Mouse (Mus musculus) liver, adult 2 months (tissue): ENCODE measurements at regions not wholly inside any gene's neighbourhood (a gene's known extent, or its start where the extent isn't known, plus 50 kb on each side); places are given as distances from the start of the nearest gene placed in this dataset.

ENCODE experiments used
- DNase-seq: peaks from one replicate; pipeline ENCODE4 v3.0.0-alpha.2; 2011; ENCODE audit warnings: low read depth, low spot score; ENCODE audit errors: extremely low read depth
- H3K27ac ChIP-seq: fragments of 200-500 bp; replicated peaks from 2 replicates; pipeline ENCODE4 v1.5.1; 2012; ENCODE audit warnings: low read depth, mild to moderate bottlenecking, control low read depth, inconsistent platforms, low read length; ENCODE audit not compliant: insufficient read depth
- H3K27me3 ChIP-seq: fragments of 200-500 bp; 2 replicates; pipeline ENCODE4 v1.6.1; 2012; ENCODE audit warnings: mild to moderate bottlenecking, moderate library complexity, low read length, inconsistent platforms; ENCODE audit not compliant: control insufficient read depth, insufficient read depth
- H3K36me3 ChIP-seq: fragments of 200-500 bp; 2 replicates; pipeline ENCODE4 v1.6.1; 2012; ENCODE audit warnings: low read length, inconsistent platforms; ENCODE audit not compliant: control insufficient read depth, insufficient read depth
- H3K4me1 ChIP-seq: fragments of 200-500 bp; 2 replicates; pipeline ENCODE4 v1.6.1; 2011; ENCODE audit warnings: low read length; ENCODE audit not compliant: control insufficient read depth, insufficient read depth
- H3K4me3 ChIP-seq: fragments of 200-500 bp; 2 replicates; pipeline ENCODE4 v1.5.1; 2011; ENCODE audit warnings: low read depth, mild to moderate bottlenecking, control low read depth, low read length, moderate library complexity; ENCODE audit not compliant: insufficient read depth
- H3K79me2 ChIP-seq: fragments of 200-500 bp; 2 replicates; pipeline ENCODE4 v1.6.1; 2012; ENCODE audit warnings: inconsistent platforms, mild to moderate bottlenecking, low read length, moderate library complexity; ENCODE audit not compliant: control insufficient read depth, insufficient read depth
- H3K9ac ChIP-seq: fragments of 200-500 bp; 2 replicates; pipeline ENCODE4 v1.6.1; 2012; ENCODE audit warnings: low read depth, mild to moderate bottlenecking, control low read depth, inconsistent platforms, low read length
- CTCF ChIP-seq: fragments of 200-500 bp; IDR thresholded peaks from 2 replicates; pipeline ENCODE4 v1.5.1; 2011; ENCODE audit warnings: low read depth, low read length, control low read depth
- POLR2A ChIP-seq: fragments of 200-500 bp; IDR thresholded peaks from 2 replicates; pipeline ENCODE4 v1.6.1; 2011; ENCODE audit warnings: low read length, control low read depth; ENCODE audit not compliant: insufficient read depth; ENCODE audit errors: extremely low read depth
- WGBS: fragments of 180-500 bp; shearing (Covaris S2); methylation state at CpG from one replicate; pipeline ENCODE4 v1.1.7; 2018; 5-methylcytosine and 5-hydroxymethylcytosine counted together

GRCm38 (mm10) chr2:115257391-115257790 lies 324.1 kb upstream of the BC052040 start:
- TF ChIP-seq CTCF (no peak), POLR2A (no peak)
- H3K27ac ChIP-seq, result no peak overlapping the region
- no peaks in the 10 kb centered on the region for H3K79me2 ChIP-seq
- H3K4me1 ChIP-seq, result no peaks in the 10 kb centered on the region
- DNase-seq, result no peak
- H3K27me3 ChIP-seq, result no peaks in the 10 kb centered on the region
- H3K9ac ChIP-seq, result no peak overlapping the region
- H3K36me3 ChIP-seq, result no peaks in the 10 kb centered on the region
- WGBS, result 91% methylated on average over 2 of the region's 2 CpGs
- no peak overlapping the region for H3K4me3 ChIP-seq

GRCm38 (mm10) chr2:115268247-115268646 lies 313.3 kb upstream of the BC052040 start:
- Histone ChIP-seq H3K27ac (no peak overlapping the region), H3K4me1 (no peaks in the 10 kb centered on the region), H3K36me3 (no peaks in the 10 kb centered on the region), H3K27me3 (no peaks in the 10 kb centered on the region), H3K4me3 (no peak overlapping the region), H3K79me2 (no peaks in the 10 kb centered on the region), H3K9ac (no peak overlapping the region)
- TF ChIP-seq CTCF (no peak), POLR2A (no peak)
- no peak for DNase-seq
- WGBS, result 86% methylated on average over 7 of the region's 7 CpGs

GRCm38 (mm10) chr2:115277421-115277820 lies 304.1 kb upstream of the BC052040 start:
- no peak overlapping the region for H3K27ac ChIP-seq
- TF ChIP-seq CTCF, result no peak
- no peak for TF ChIP-seq POLR2A
- H3K4me1 ChIP-seq, result no peaks in the 10 kb centered on the region
- WGBS, result 63% methylated on average over 4 of the region's 4 CpGs
- no peaks in the 10 kb centered on the region for H3K36me3 ChIP-seq
- no peak overlapping the region for H3K9ac ChIP-seq
- H3K27me3 ChIP-seq, result no peaks in the 10 kb centered on the region
- H3K4me3 ChIP-seq, result no peak overlapping the region
- DNase-seq, result no peak
- H3K79me2 ChIP-seq, result no peaks in the 10 kb centered on the region

- WGBS, result 86% methylated on average over 2 of the region's 2 CpGs
- Histone ChIP-seq H3K4me3 (no peak overlapping the region), H3K27me3 (no peaks in the 10 kb centered on the region), H3K9ac (no peak overlapping the region), H3K4me1 (no peaks in the 10 kb centered on the region), H3K36me3 (no peaks in the 10 kb centered on the region), H3K79me2 (no peaks in the 10 kb centered on the region), H3K27ac (no peak overlapping the region)
- no peak for DNase-seq
- no peak for TF ChIP-seq CTCF
- no peak for TF ChIP-seq POLR2A
These were observed 288.5 kb upstream of the BC052040 start for GRCm38 (mm10) chr2:115293020-115293419.

- Histone ChIP-seq H3K36me3 (no peaks in the 10 kb centered on the region), H3K27me3 (no peaks in the 10 kb centered on the region), H3K9ac (no peak overlapping the region), H3K79me2 (no peaks in the 10 kb centered on the region), H3K4me3 (no peak overlapping the region), H3K4me1 (no peaks in the 10 kb centered on the region), H3K27ac (no peak overlapping the region)
- DNase-seq, result no peak
- TF ChIP-seq POLR2A (no peak), CTCF (no peak)
- 93% methylated on average over 6 of the region's 6 CpGs for WGBS
These were observed 284.1 kb upstream of the BC052040 start for GRCm38 (mm10) chr2:115297463-115297862.

- TF ChIP-seq POLR2A (no peak), CTCF (no peak)
- Histone ChIP-seq H3K4me3 (no peak overlapping the region), H3K9ac (no peak overlapping the region), H3K4me1 (no peaks in the 10 kb centered on the region), H3K27me3 (no peaks in the 10 kb centered on the region), H3K79me2 (no peaks in the 10 kb centered on the region), H3K27ac (no peak overlapping the region), H3K36me3 (no peaks in the 10 kb centered on the region)
- WGBS, result 85% methylated on average over 4 of the region's 4 CpGs
- no peak for DNase-seq
These were observed 274.3 kb upstream of the BC052040 start for GRCm38 (mm10) chr2:115307248-115307647.
